Mouse (Mus musculus): Measurements from ENCODE around the gene Aif1.

The Aif1 gene

GRCm38 (mm10) chr17:35166352-35167035 lies 9.4 kb downstream of the Aif1 start:
- peak; percentile 67 to 79 for DNase-seq (ENCODE audit: low spot score in 2 of 2)

GRCm38 (mm10) chr17:35165451-35166155 lies 10.3 kb downstream of the Aif1 start:
- no peak for DNase-seq (ENCODE audit: low spot score in 2 of 2)

GRCm38 (mm10) chr17:35164568-35165450 lies 11.1 kb downstream of the Aif1 start, which contains the start of gene Prrc2a:
Gene Prrc2a (minus strand): TSS chr17:35164897.
- peak; percentile 97 for DNase-seq (ENCODE audit: low spot score in 2 of 2)

- DNase-seq (ENCODE audit: low spot score in 2 of 2): no peak
Measured at GRCm38 (mm10) chr17:35164218-35164567, 11.7 kb downstream of the Aif1 start.

GRCm38 (mm10) chr17:35163326-35164081 lies 12.4 kb downstream of the Aif1 start:
- no peak for DNase-seq (ENCODE audit: low spot score in 2 of 2)

GRCm38 (mm10) chr17:35162730-35163129 lies 13.1 kb downstream of the Aif1 start:
- no peak for DNase-seq (ENCODE audit: low spot score in 2 of 2)

DNA sequence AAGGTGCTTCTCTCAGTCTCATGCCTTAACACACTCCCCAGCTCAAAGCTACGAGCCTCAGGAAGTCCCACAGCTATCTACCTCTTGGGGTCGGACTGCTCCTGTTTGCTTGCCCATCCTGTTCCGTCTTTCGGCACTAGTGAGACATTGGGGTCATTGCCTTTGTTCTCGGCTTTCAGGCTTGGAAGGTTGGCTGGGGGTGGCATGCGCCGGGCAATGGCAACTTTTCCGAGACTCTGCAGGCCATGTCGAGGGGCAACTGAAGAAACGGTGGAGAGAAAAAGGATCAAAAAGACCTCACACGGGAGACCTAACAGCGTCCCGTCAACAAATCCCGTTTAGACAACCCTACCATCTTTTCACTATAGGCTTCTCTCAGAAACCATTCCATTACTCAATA lies 13.7 kb downstream of the Aif1 start:
- DNase-seq (ENCODE audit: low spot score in 2 of 2): no peak

- DNase-seq (ENCODE audit: low spot score in 2 of 2): no peak
Measured at GRCm38 (mm10) chr17:35161421-35161820, 14.4 kb downstream of the Aif1 start.

GRCm38 (mm10) chr17:35159638-35160037 lies 16.2 kb downstream of the Aif1 start:
- no peak for DNase-seq (ENCODE audit: low spot score in 2 of 2)

DNA sequence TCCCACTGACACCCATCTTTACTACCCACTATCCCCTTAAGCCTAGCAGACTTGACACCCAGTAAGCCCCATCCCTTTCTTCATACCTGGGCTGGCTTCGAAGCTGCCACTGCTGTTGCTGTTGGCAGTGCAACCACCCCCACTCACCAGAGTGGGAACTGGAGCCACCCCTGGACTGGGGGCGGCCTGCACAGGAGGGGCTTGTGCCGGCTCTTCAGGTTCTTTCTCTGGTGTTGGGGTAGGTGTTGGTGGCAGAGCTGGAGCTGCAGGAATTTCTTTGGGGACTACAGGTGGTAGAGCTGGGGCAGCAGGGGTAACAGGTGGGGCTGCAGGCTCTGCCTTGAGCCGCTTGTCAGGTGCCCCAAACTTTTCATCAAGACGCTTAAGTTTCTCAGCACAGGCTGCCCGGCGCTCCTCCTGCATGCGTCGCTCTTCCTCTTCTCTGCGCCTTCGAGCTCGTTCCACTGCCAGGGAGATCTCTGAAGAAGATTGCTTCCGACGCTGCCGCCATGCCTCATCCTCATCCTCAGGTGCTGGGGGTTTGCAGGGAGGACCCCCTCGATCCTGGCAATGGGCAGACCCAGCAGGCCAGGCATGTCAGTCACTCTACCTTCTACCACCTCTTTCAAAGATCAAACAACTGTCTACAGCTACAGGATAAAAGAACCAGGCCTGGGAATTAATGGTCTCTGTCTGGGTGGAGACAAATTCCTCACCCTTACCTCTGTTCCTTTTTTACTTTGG lies 16.8 kb downstream of the Aif1 start:
- DNase-seq (ENCODE audit: low spot score in 2 of 2): no peak

DNA sequence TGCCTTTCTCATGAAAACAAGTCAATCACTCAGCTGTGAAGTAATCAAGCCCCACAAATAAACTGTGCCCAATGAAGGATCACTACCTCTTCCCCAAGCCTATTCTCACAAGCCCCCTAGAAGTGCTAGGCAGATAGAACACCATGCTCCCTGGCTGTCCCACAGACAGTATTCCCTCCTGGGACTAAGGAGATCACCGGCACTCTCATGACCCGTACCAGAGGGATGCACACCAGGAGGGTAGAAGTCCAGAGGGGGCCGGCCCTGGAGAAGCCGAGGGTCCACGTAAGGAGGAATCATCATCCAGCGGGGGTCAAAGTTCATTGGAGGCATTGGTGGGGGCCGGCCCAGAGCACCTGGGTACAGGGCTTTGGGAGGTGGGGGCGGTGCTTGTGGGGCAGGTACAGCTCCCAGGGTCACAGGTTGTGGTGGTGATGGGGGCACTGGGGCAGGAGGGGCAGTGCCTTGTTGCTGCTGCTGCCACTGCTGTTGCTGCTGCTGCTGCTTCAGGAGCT lies 18.1 kb downstream of the Aif1 start:
- no peak for DNase-seq (ENCODE audit: low spot score in 2 of 2)

- DNase-seq (ENCODE audit: low spot score in 2 of 2): no peak
Measured at GRCm38 (mm10) chr17:35157254-35157653, 18.6 kb downstream of the Aif1 start.

GRCm38 (mm10) chr17:35156461-35157200 lies 19.2 kb downstream of the Aif1 start:
- no peak for DNase-seq (ENCODE audit: low spot score in 2 of 2)

DNA sequence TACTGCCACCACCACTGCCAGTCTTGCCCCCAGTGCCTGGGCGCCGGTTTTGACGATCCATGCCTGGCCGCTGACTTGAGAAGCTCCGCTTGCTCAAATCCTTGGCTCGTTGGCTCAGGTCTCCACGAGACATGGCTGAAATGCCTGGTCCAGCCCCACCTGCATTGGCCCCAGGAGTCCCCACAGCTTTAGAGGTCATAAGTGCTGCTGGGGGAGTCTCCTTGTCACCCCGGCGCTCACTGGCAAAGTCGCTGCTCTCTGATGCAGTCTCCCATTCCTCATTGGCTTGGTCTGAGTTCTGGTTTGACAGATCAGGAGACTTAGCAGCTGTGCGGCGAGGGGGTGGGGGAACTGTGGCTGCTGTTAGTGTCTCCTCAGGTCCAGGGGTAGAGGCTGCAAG lies 20.4 kb downstream of the Aif1 start:
- DNase-seq (ENCODE audit: low spot score in 2 of 2): no peak

DNA sequence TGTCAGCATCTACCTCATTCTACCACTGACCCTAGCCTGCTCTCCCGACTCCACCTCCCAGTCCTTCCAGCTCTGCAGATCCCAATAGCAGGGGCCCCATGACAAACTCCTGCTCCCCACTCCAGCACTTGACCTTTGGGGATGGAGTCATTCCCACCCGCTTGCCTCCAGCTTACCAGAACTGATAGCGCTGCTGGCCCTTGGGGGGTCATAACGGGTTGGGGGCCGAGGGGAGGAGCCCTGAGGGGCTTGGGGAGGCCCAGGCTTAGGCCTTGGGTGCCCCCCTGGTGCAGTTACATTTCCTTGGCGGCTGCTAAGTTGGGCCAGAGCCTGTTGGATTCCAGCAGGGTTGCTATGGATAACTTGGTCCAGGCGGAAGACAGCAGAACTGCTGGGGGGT lies 21.3 kb downstream of the Aif1 start:
- no peak for DNase-seq (ENCODE audit: low spot score in 2 of 2)

DNA sequence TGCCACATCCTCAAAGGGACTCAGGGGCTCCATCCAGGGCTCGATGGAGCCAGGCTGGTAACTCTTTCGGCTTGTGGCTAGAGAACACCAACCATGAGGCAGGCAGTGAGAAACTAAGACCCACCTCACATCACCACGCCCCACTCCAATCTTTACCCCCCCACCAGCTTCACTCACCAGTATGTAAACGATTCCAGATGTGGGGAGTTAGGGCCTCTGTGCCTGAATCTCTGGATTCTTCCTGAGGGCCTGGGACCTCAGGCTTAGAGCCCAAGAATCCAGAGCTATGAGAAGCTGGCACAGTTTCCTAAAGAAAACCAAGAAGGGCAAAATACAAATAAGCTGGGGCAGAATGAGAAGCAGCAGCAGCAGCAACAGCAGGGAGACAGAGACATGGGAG lies 21.9 kb downstream of the Aif1 start:
- DNase-seq (ENCODE audit: low spot score in 2 of 2): no peak

DNA sequence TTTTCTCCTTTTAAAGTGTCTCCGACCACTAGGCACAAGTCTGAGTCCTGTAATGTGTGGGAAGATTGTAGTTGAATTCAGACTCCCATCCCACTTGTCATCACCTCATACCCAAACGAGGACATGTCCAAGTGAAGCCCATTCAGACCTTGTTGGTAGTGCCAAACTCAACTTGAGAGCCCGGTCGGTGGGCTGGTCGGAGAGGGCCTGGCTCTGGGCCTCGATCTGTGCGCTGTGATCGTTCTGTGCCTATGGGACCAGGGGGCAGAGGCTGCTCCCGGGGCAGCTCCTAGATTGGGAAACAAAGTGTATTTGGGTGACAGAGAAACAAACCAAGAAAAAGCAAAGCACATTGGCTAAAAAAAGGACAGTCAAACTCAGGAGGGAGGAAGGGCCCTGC lies 22.8 kb downstream of the Aif1 start:
- DNase-seq (ENCODE audit: low spot score in 2 of 2): no peak

- DNase-seq (ENCODE audit: low spot score in 2 of 2): no peak
Measured at GRCm38 (mm10) chr17:35152121-35152520, 23.7 kb downstream of the Aif1 start.

GRCm38 (mm10) chr17:35147922-35148639 lies 27.8 kb downstream of the Aif1 start:
- no peak for DNase-seq (ENCODE audit: low spot score in 2 of 2)

Measured in natural killer cell, adult 2 months (primary cell).